11 mouse cellular contexts compared by ENCODE assay signal in genomic region chr6:97222321-97222720, GRCm38 (mm10). TPM values are rescaled to one million over a fixed set of nuclear protein-coding genes. Genes with fewer than 3 reads are reported as not detected.
DNase-seq lines count a peak whose midpoint lies in the region; ATAC-seq and TF ChIP-seq lines count a peak whose summit lies in the region.
"Had no signal": no experiment of that assay in that cellular context is flagged by ENCODE, and none has a peak within 500 bp of the region (broad histone marks: within the 10 kb centered on the region; RNA-seq: fewer than 3 reads in every experiment).

No protein-coding gene starts in this region.

- no peak for TF ChIP-seq POLR2A in heart, adult 2 months (IDR thresholded peaks at IDR 0.05; ENCODE audit: insufficient read depth, low read depth, low read length)

- peaks cover 2% of the 10 kb centered on the region for H3K79me2 ChIP-seq in heart, adult 2 months (replicated peaks; ENCODE audit: control insufficient read depth, insufficient read depth, low read length)

- no peak overlapping the region for H3K9ac ChIP-seq in heart, adult 2 months (ENCODE audit: low read depth, low read length)
- H3K9ac ChIP-seq in liver, embryonic 15.5 days, result no peak overlapping the region
- no peak overlapping the region for H3K9ac ChIP-seq in midbrain, postnatal 0 days (replicated peaks; ENCODE audit: low read length, poor library complexity, severe bottlenecking)

- 0 out of 2 replicates have a peak, but pooled peaks have one; percentile 40 for ATAC-seq in liver, embryonic 15.5 days (ENCODE audit: insufficient read depth)
- ATAC-seq in midbrain, postnatal 0 days (ENCODE audit: low FRiP score), result no peak

- H3K9me3 ChIP-seq in embryonic facial prominence, embryonic 10.5 days, result no peaks in the 10 kb centered on the region
- H3K9me3 ChIP-seq in liver, embryonic 15.5 days (replicated peaks), result no peaks in the 10 kb centered on the region
- H3K9me3 ChIP-seq in midbrain, postnatal 0 days (ENCODE audit: low read length), result no peaks in the 10 kb centered on the region

- intact Hi-C loops in heart, adult 2 months (cut with DNase I), result no loop called here

- DNase-seq in heart, adult 2 months, result no peak
- no peak for DNase-seq in heart, postnatal 4 days
- peak; percentile 20 for DNase-seq in 3134 (ENCODE audit: extremely low read depth, insufficient read length, low spot score)
- DNase-seq in embryonic facial prominence, embryonic 10.5 days (ENCODE audit: low spot score), result no peak
- DNase-seq in midbrain, postnatal 0 days (ENCODE audit: low spot score), result no peak
- no peak for DNase-seq in adrenal gland, postnatal 4 days (ENCODE audit: low spot score in 2 of 2)
- no peak for DNase-seq in frontal cortex, postnatal 10 days (ENCODE audit: low spot score in 2 of 2)
- DNase-seq: adrenal gland, postnatal 25 days; kidney, postnatal 36 days; lung, adult 18-20 months had no signal

- H3K4me3 ChIP-seq in heart, adult 2 months, result no peak overlapping the region
- H3K4me3 ChIP-seq in embryonic facial prominence, embryonic 10.5 days, result no peak overlapping the region
- no peak overlapping the region for H3K4me3 ChIP-seq in liver, embryonic 15.5 days (replicated peaks)
- no peak overlapping the region for H3K4me3 ChIP-seq in midbrain, postnatal 0 days (ENCODE audit: low read depth, low read length)

- TF ChIP-seq CTCF in heart, adult 2 months (IDR thresholded peaks at IDR 0.05), result no peak
- no peak for TF ChIP-seq CTCF in midbrain, postnatal 0 days (IDR thresholded peaks at IDR 0.05)

- 59% methylated on average over 6 of the region's 6 CpGs for WGBS in heart, adult 2 months
- 50% methylated on average over 6 of the region's 6 CpGs for WGBS in embryonic facial prominence, embryonic 10.5 days
- WGBS in liver, embryonic 15.5 days (ENCODE audit: insufficient replicate concordance), result 33% methylated on average over 6 of the region's 6 CpGs
- 49% methylated on average over 6 of the region's 6 CpGs for WGBS in midbrain, postnatal 0 days

- TF ChIP-seq EP300 in heart, adult 2 months (IDR thresholded peaks at IDR 0.05; ENCODE audit: insufficient read depth, low read depth, low read length), result no peak

- peaks cover 17% of the 10 kb centered on the region for H3K36me3 ChIP-seq in heart, adult 2 months (ENCODE audit: control insufficient read depth, insufficient read depth, low read length)
- no peaks in the 10 kb centered on the region for H3K36me3 ChIP-seq in embryonic facial prominence, embryonic 10.5 days (replicated peaks)
- peaks cover 5% of the 10 kb centered on the region; the same call in 1 of the 2 replicates for H3K36me3 ChIP-seq in liver, embryonic 15.5 days (replicated peaks)
- no peaks in the 10 kb centered on the region for H3K36me3 ChIP-seq in midbrain, postnatal 0 days (ENCODE audit: insufficient read depth, low read length)

- H3K27me3 ChIP-seq in heart, adult 2 months (ENCODE audit: control insufficient read depth, insufficient read depth, low read length), result no peaks in the 10 kb centered on the region
- H3K27me3 ChIP-seq in embryonic facial prominence, embryonic 10.5 days (replicated peaks; ENCODE audit: low read depth, poor library complexity, severe bottlenecking), result no peaks in the 10 kb centered on the region
- no peaks in the 10 kb centered on the region for H3K27me3 ChIP-seq in liver, embryonic 15.5 days
- no peaks in the 10 kb centered on the region for H3K27me3 ChIP-seq in midbrain, postnatal 0 days (ENCODE audit: insufficient read depth, low read length)

- peaks cover 20% of the 10 kb centered on the region for H3K4me1 ChIP-seq in heart, adult 2 months (ENCODE audit: control insufficient read depth, insufficient read depth, low read length)
- H3K4me1 ChIP-seq in embryonic facial prominence, embryonic 10.5 days, result peaks cover 26% of the 10 kb centered on the region
- peaks cover 43% of the 10 kb centered on the region for H3K4me1 ChIP-seq in liver, embryonic 15.5 days (replicated peaks)
- H3K4me1 ChIP-seq in midbrain, postnatal 0 days (ENCODE audit: insufficient read depth, low read length), result no peaks in the 10 kb centered on the region

- no peak overlapping the region for H3K4me2 ChIP-seq in liver, embryonic 15.5 days
- H3K4me2 ChIP-seq in midbrain, postnatal 0 days (ENCODE audit: low read depth, low read length, poor library complexity, severe bottlenecking), result no peak overlapping the region

- H3K27ac ChIP-seq in heart, adult 2 months, result peak overlapping the region; percentile 64
- peak overlapping the region; percentile 60; the same call in 1 of the 2 replicates for H3K27ac ChIP-seq in embryonic facial prominence, embryonic 10.5 days (replicated peaks)
- H3K27ac ChIP-seq in liver, embryonic 15.5 days (replicated peaks), result 0 out of 2 replicates have a peak overlapping the region, but pooled peaks have one; percentile 5
- no peak overlapping the region for H3K27ac ChIP-seq in midbrain, postnatal 0 days (ENCODE audit: low read depth, low read length)

RNA-seq across cellular contexts. Expression of gene Arl6ip5, which starts 11.8 kb away (rescaled TPM):
- total RNA-seq in heart, adult 2 months (2021), result 100 to 1,000 TPM; 122 to 138 TPM
- polyA plus RNA-seq in heart, adult 2 months (2012; rRNA removed), result 97.8 and 147 TPM in 2 replicates
- 10 to 100 TPM; 94.2 to 95.1 TPM for total RNA-seq in heart, postnatal 4 days (2021)
- 30.0 and 34.7 TPM in 2 replicates for polyA plus RNA-seq in embryonic facial prominence, embryonic 10.5 days (2016; fragmentation: Nextera tagmentation; extraction: Ambion mirVana)
- polyA plus RNA-seq in liver, embryonic 15.5 days (2015; fragmentation: Nextera tagmentation; extraction: Ambion mirVana), result 33.5 and 34.6 TPM in 2 replicates
- 115 and 118 TPM in 2 replicates for total RNA-seq in midbrain, postnatal 0 days (2014; rRNA removed)
- 151 and 153 TPM in 2 replicates for polyA plus RNA-seq in midbrain, postnatal 0 days (2015; fragmentation: Nextera tagmentation; extraction: Ambion mirVana)
- total RNA-seq in adrenal gland, postnatal 4 days (2021), result 100 to 1,000 TPM in 1 of 2 experiments, 10 to 100 TPM in 1; 97.3 to 105 TPM

RNA-seq across cellular contexts. Expression of gene Uba3, which starts 16.9 kb away (rescaled TPM):
- total RNA-seq in heart, adult 2 months (2021), result 10 to 100 TPM; 55.2 to 59.3 TPM
- polyA plus RNA-seq in heart, adult 2 months (2012; rRNA removed), result 20.0 and 46.9 TPM in 2 replicates
- total RNA-seq in heart, postnatal 4 days (2021), result 10 to 100 TPM; 80.9 to 86.9 TPM
- 83.7 and 88.7 TPM in 2 replicates for polyA plus RNA-seq in embryonic facial prominence, embryonic 10.5 days (2016; fragmentation: Nextera tagmentation; extraction: Ambion mirVana)
- polyA plus RNA-seq in liver, embryonic 15.5 days (2015; fragmentation: Nextera tagmentation; extraction: Ambion mirVana), result 23.4 and 26.0 TPM in 2 replicates
- total RNA-seq in midbrain, postnatal 0 days (2014; rRNA removed), result 54.5 and 68.1 TPM in 2 replicates
- polyA plus RNA-seq in midbrain, postnatal 0 days (2015; fragmentation: Nextera tagmentation; extraction: Ambion mirVana), result 63.9 and 68.1 TPM in 2 replicates
- 10 to 100 TPM; 57.1 to 59.1 TPM for total RNA-seq in adrenal gland, postnatal 4 days (2021)

RNA-seq across cellular contexts. Expression of gene Lmod3, which starts 30.2 kb away (rescaled TPM):
- 10 to 100 TPM; 50.1 to 63.0 TPM for total RNA-seq in heart, adult 2 months (2021)
- 26.3 and 40.0 TPM in 2 replicates for polyA plus RNA-seq in heart, adult 2 months (2012; rRNA removed)
- 10 to 100 TPM; 47.8 to 48.0 TPM for total RNA-seq in heart, postnatal 4 days (2021)
- polyA plus RNA-seq in embryonic facial prominence, embryonic 10.5 days (2016; fragmentation: Nextera tagmentation; extraction: Ambion mirVana), result not detected in 2 replicates
- 0.26 and 0.47 TPM in 2 replicates for polyA plus RNA-seq in liver, embryonic 15.5 days (2015; fragmentation: Nextera tagmentation; extraction: Ambion mirVana)
- total RNA-seq in midbrain, postnatal 0 days (2014; rRNA removed), result not detected in 2 replicates
- not detected in 2 replicates for polyA plus RNA-seq in midbrain, postnatal 0 days (2015; fragmentation: Nextera tagmentation; extraction: Ambion mirVana)
- total RNA-seq in adrenal gland, postnatal 4 days (2021), result 1 to 10 TPM; 1.3 to 5.1 TPM
- total RNA-seq: adrenal gland, postnatal 25 days had no signal

RNA-seq across cellular contexts. Expression of gene Tmf1, which starts 43.4 kb away (rescaled TPM):
- 10 to 100 TPM; 35.7 to 43.6 TPM for total RNA-seq in heart, adult 2 months (2021)
- polyA plus RNA-seq in heart, adult 2 months (2012; rRNA removed), result 2.7 and 4.8 TPM in 2 replicates
- 10 to 100 TPM; 34.1 to 35.3 TPM for total RNA-seq in heart, postnatal 4 days (2021)
- polyA plus RNA-seq in embryonic facial prominence, embryonic 10.5 days (2016; fragmentation: Nextera tagmentation; extraction: Ambion mirVana), result 26.6 and 30.1 TPM in 2 replicates
- polyA plus RNA-seq in liver, embryonic 15.5 days (2015; fragmentation: Nextera tagmentation; extraction: Ambion mirVana), result 12.5 and 13.2 TPM in 2 replicates
- 23.4 and 26.2 TPM in 2 replicates for total RNA-seq in midbrain, postnatal 0 days (2014; rRNA removed)
- 44.1 and 51.4 TPM in 2 replicates for polyA plus RNA-seq in midbrain, postnatal 0 days (2015; fragmentation: Nextera tagmentation; extraction: Ambion mirVana)
- total RNA-seq in adrenal gland, postnatal 4 days (2021), result 10 to 100 TPM; 46.8 to 50.3 TPM

Comparison
In these comparisons a context has a peak if more than half of its experiments do, and no peak if none do; other contexts are left out.
1. RNA of gene Lmod3, which starts 30.2 kb away (total RNA-seq): 50.1 to 63.0 TPM in heart, adult 2 months and 47.8 to 48.0 TPM in heart, postnatal 4 days; 1.3 to 5.1 TPM in adrenal gland, postnatal 4 days and not detected in midbrain, postnatal 0 days; every median in the first group is over 4 times any median in the second.